Mouse (Mus musculus): ENCODE measurements around the gene Fcgr3.
A peak's percentile ranks its signal among the peaks of the same experiment; 100 is the strongest.

Gene Fcgr3

GRCm38 (mm10) chr1:171044365-171045078 is 20.2 kb downstream of the Fcgr3 start:
- Histone ChIP-seq H3K4me3 (replicated peaks; ENCODE audit: low read length) (no peak overlapping the region), H3K4me1 (replicated peaks; ENCODE audit: low read depth, low read length) (no peaks in the 10 kb centered on the region), H3K27me3 (ENCODE audit: insufficient read depth, low read length) (no peaks in the 10 kb centered on the region), H3K36me3 (ENCODE audit: insufficient read depth, low read length) (no peaks in the 10 kb centered on the region), H3K9me3 (ENCODE audit: low read length) (peaks cover 56% of the 10 kb centered on the region)
- TF ChIP-seq POU5F1 (IDR thresholded peaks at IDR 0.05; ENCODE audit: borderline replicate concordance, low read length) = no peak
- no peak for TF ChIP-seq CTCF (conservative IDR thresholded peaks at IDR 0.05; ENCODE audit: low read length)
- no peak for TF ChIP-seq NANOG (IDR thresholded peaks at IDR 0.05; ENCODE audit: borderline replicate concordance, low read length)

DNA sequence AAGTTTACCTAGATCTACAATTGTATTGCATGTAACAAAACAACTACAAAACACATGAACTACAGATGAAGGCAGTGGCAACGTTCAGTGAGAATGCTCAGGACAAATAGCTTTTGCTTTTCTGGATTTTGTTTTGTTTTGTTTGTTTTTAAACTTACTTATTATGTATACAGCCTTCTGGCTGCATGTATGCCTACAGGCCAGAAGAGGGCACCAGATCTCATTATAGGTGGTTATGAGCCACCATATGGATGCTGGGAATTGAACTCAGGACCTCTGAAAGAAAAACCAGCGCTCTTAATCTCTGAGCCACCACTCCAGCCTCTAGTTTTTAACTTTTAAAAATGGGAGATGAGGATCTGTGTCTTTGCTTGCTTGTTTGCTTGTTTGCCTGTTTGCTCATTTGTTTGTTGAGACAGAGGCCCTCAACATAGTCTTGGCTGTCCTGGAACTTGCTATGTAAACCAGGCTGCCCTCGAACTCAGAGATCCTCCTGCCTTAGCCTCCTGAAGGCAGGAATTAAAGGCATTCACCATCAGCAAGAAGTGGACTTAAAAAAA is 21.1 kb downstream of the Fcgr3 start:
- Histone ChIP-seq H3K36me3 (ENCODE audit: insufficient read depth, low read length) (no peaks in the 10 kb centered on the region), H3K9me3 (ENCODE audit: low read length) (peaks cover 47% of the 10 kb centered on the region), H3K4me1 (replicated peaks; ENCODE audit: low read depth, low read length) (no peaks in the 10 kb centered on the region), H3K27me3 (ENCODE audit: insufficient read depth, low read length) (no peaks in the 10 kb centered on the region), H3K4me3 (replicated peaks; ENCODE audit: low read length) (no peak overlapping the region)
- TF ChIP-seq CTCF (conservative IDR thresholded peaks at IDR 0.05; ENCODE audit: low read length) (no peak), POU5F1 (IDR thresholded peaks at IDR 0.05; ENCODE audit: borderline replicate concordance, low read length) (no peak), NANOG (IDR thresholded peaks at IDR 0.05; ENCODE audit: borderline replicate concordance, low read length) (no peak)

- TF ChIP-seq NANOG (IDR thresholded peaks at IDR 0.05; ENCODE audit: borderline replicate concordance, low read length) (no peak), CTCF (conservative IDR thresholded peaks at IDR 0.05; ENCODE audit: low read length) (no peak), POU5F1 (IDR thresholded peaks at IDR 0.05; ENCODE audit: borderline replicate concordance, low read length) (no peak)
- no peak overlapping the region for H3K4me3 ChIP-seq (replicated peaks; ENCODE audit: low read length)
- H3K36me3 ChIP-seq (ENCODE audit: insufficient read depth, low read length) = no peaks in the 10 kb centered on the region
Measured at GRCm38 (mm10) chr1:171039880-171040279, 24.9 kb downstream of the Fcgr3 start.

DNA sequence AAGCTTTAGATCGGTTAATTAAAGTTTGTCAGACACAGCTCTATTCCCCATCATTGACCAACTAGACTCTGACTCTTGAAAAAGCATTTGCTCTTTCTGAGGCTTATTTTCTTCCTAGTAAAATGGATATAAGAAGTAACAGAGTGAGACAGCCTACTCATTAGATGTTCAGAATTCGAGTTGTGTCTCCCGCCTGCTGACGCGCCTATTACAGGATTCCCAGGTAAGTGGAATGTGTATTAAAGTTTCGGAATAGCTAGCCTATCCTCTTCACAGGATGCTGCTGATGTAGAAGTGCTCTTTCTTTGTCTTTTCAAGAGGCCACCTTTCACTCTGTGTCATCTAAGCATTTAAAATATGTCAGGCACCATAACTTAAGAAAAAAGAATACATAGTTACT is 25.6 kb downstream of the Fcgr3 start:
- Histone ChIP-seq H3K36me3 (ENCODE audit: insufficient read depth, low read length) (no peaks in the 10 kb centered on the region), H3K4me1 (replicated peaks; ENCODE audit: low read depth, low read length) (peaks cover 12% of the 10 kb centered on the region), H3K9me3 (ENCODE audit: low read length) (peaks cover 7% of the 10 kb centered on the region), H3K27me3 (ENCODE audit: insufficient read depth, low read length) (no peaks in the 10 kb centered on the region), H3K4me3 (replicated peaks; ENCODE audit: low read length) (peak overlapping the region; percentile 99)
- TF ChIP-seq CTCF (conservative IDR thresholded peaks at IDR 0.05; ENCODE audit: low read length) (0 out of 2 replicates have a peak, but pooled peaks have one; percentile 24), NANOG (IDR thresholded peaks at IDR 0.05; ENCODE audit: borderline replicate concordance, low read length) (no peak), POU5F1 (IDR thresholded peaks at IDR 0.05; ENCODE audit: borderline replicate concordance, low read length) (no peak)

More at GRCm38 (mm10) chr1:171039880-171040279, 24.9 kb downstream of the Fcgr3 start:
- Histone ChIP-seq H3K27me3 (ENCODE audit: insufficient read depth, low read length) (no peaks in the 10 kb centered on the region), H3K9me3 (ENCODE audit: low read length) (peaks cover 15% of the 10 kb centered on the region), H3K4me1 (replicated peaks; ENCODE audit: low read depth, low read length) (peaks cover 5% of the 10 kb centered on the region)

DNA sequence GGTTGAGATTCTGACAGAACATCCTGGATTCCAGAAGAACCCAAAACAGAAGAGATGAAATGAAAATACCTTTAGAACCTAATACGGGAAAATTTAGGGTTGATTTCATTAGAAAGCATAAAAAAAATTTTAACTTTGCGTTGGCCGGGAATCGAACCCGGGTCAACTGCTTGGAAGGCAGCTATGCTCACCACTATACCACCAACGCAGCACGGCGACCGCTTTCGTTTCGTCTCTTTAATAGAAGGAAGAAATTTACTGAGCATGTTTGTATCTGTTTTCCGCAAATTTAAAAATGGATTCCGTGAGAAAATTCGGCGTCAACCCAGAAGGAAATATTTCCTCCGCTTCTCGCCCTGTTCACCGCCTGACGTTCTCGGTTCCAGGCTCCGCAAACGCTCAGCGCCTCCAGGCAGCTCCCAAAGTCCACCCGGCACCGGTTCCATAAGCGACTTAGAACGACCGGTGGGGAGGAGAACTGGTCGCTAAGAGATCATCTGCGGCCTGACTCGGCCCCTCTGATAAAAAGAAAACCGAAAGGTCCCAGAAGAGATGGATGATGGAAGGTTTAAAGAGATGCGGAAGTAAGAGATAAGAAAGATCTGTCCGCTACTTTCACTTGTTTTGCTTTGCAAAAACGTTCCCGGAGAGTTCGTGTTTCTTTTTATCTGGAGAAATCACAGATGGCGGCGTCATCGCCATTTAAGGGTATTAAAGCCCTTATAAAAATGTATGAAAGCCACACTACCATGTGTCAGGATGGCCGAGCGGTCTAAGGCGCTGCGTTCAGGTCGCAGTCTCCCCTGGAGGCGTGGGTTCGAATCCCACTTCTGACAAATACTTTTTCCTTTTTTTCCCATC is 26.6 kb downstream of the Fcgr3 start:
- Histone ChIP-seq H3K27me3 (ENCODE audit: insufficient read depth, low read length) (peaks cover 5% of the 10 kb centered on the region), H3K36me3 (ENCODE audit: insufficient read depth, low read length) (no peaks in the 10 kb centered on the region), H3K4me3 (replicated peaks; ENCODE audit: low read length) (peak overlapping the region; percentile 99), H3K9me3 (ENCODE audit: low read length) (no peaks in the 10 kb centered on the region), H3K4me1 (replicated peaks; ENCODE audit: low read depth, low read length) (peaks cover 19% of the 10 kb centered on the region)
- TF ChIP-seq POU5F1 (IDR thresholded peaks at IDR 0.05; ENCODE audit: borderline replicate concordance, low read length) (no peak), NANOG (IDR thresholded peaks at IDR 0.05; ENCODE audit: borderline replicate concordance, low read length) (no peak), CTCF (conservative IDR thresholded peaks at IDR 0.05; ENCODE audit: low read length) (no peak)

DNA sequence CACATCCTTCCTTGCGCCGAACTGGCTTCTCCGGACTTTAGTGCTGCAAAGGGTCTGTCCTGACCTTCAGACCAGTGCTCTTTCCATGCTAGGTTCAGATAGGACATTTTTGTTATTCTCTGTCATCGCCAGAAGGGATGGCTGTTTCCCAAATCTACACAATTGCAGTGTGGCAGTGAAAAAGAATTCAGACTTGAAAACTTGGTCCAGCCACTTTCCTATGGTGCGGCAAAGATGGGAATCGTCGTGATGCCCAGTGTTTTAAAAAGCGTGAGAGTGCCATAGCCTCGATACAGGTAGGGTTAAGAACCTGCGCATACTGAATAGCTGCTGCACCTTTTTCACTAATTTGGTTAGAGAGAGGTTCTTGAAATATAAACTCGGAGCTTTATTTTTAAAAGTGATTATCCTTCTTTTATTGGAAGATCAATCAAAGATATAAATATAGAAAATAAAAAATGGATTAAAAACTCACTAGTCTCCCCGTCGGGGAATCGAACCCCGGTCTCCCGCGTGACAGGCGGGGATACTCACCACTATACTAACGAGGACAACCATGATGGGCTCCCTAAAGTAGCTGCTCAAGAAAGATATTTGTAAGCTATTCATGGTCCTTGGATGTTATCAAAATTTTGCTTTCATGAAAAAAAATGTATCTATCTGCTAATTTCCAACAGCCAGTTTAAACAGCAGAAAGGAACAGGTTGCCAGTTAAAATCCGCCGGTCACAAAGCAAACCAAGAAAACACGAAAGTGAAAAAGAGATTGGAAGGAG is 28.0 kb downstream of the Fcgr3 start:
- peak overlapping the region; percentile 99 for H3K4me3 ChIP-seq (replicated peaks; ENCODE audit: low read length)
- H3K4me1 ChIP-seq (replicated peaks; ENCODE audit: low read depth, low read length) = peaks cover 25% of the 10 kb centered on the region
- H3K27me3 ChIP-seq (ENCODE audit: insufficient read depth, low read length) = peaks cover 18% of the 10 kb centered on the region
- no peaks in the 10 kb centered on the region for H3K9me3 ChIP-seq (ENCODE audit: low read length)
- H3K36me3 ChIP-seq (ENCODE audit: insufficient read depth, low read length) = no peaks in the 10 kb centered on the region
- TF ChIP-seq NANOG (IDR thresholded peaks at IDR 0.05; ENCODE audit: borderline replicate concordance, low read length) (no peak), CTCF (conservative IDR thresholded peaks at IDR 0.05; ENCODE audit: low read length) (no peak), POU5F1 (IDR thresholded peaks at IDR 0.05; ENCODE audit: borderline replicate concordance, low read length) (no peak)

DNA sequence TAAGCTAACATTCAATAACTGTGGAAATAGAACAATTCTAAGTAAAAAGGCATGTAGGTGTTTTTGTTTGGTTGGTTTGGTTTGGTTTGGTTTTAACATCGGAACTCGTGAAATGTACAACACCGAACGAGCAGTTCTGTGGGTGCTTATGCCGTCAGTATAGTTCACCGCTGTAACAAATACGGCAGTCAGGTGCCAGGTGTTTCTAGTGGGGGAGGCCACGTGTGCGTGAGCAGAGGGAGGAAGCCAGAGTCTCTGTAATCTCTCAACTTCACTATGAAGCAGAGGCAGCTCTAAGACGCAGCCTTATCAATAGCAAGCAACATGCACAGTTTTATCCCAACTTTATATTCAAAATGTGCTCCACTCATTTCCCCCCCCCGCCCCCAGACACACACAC is 29.1 kb downstream of the Fcgr3 start:
- H3K4me3 ChIP-seq (replicated peaks; ENCODE audit: low read length) = no peak overlapping the region
- H3K9me3 ChIP-seq (ENCODE audit: low read length) = no peaks in the 10 kb centered on the region
- no peaks in the 10 kb centered on the region for H3K36me3 ChIP-seq (ENCODE audit: insufficient read depth, low read length)
- peaks cover 29% of the 10 kb centered on the region for H3K27me3 ChIP-seq (ENCODE audit: insufficient read depth, low read length)
- TF ChIP-seq POU5F1 (IDR thresholded peaks at IDR 0.05; ENCODE audit: borderline replicate concordance, low read length) (no peak), CTCF (conservative IDR thresholded peaks at IDR 0.05; ENCODE audit: low read length) (no peak), NANOG (IDR thresholded peaks at IDR 0.05; ENCODE audit: borderline replicate concordance, low read length) (no peak)
- peaks cover 25% of the 10 kb centered on the region for H3K4me1 ChIP-seq (replicated peaks; ENCODE audit: low read depth, low read length)

All from E14TG2a.4 (cell line).